Mouse (Mus musculus) embryo, embryonic 11.5 days (tissue): ENCODE results near the gene Eml6.
"Not testable (repeated sequence)": the region's sequence is repeated elsewhere in the genome, so short reads cannot be mapped to it uniquely, and the experiment has no call there.

Experiments used
- DNase-seq: peaks from one replicate; pipeline ENCODE4 v3.0.0-alpha.2; 2012; ENCODE audit warnings: low read depth, low spot score

Gene Eml6

DNA sequence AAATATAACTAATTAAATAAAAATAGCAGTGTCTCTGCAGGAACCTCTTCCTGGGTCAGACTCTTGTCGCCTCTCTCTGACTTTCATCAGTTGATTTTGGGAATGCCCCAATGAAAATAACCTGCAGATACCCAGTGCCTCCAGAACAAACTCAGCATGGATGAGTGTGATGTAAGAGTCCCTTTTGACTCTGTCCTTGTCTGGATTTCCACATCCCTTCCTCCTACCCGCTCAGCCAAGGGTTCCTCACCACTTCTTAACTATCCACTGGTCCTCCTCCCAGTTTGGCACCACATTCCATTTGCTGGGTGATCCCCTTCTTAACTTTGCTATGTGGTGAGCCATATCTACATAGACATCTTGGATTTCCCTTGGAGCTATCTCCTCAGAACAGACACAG lies 235.0 kb downstream of the Eml6 start:
- no peak for DNase-seq

- no peak for DNase-seq
Observed at GRCm38 (mm10) chr11:29788921-29789638, 236.8 kb downstream of the Eml6 start.

DNA sequence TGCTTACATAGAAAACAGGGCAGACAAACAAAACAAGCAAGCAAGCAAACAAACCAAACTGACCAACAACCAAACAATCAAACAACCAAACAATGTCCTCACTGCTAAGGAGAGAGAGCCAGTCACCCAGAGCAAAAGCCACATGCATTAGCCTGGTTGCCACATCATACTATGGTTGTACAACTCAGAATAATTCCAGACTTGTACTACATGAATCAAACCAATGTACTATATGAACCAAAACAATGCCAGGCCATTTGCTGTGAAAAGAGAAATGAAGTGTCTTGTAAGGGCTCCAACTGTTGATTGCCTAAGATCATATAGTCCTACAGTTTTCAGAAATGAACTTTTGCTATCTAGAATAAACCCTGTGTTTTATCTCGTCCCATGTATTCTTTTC lies 237.3 kb downstream of the Eml6 start:
- DNase-seq = no peak

DNA sequence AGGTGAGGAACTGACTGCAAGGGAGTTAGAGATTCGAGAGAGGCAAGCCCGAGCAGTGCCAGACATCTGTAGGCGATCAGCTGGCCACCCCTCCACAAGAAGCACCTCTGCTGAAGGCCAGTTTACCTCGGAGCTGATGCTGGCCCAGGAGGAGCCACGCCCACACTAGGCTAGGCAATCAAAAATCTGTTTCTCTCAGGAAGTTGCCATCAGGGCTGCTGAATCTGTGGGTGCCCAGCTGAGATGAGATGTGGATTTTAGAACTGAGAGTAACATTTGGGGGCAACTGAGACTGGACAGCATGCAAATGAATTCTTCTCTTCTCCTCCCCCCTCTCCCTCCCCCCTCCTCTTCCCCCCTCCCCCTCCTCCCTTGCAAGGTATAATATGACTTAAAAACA lies 238.4 kb downstream of the Eml6 start:
- DNase-seq = no peak

DNA sequence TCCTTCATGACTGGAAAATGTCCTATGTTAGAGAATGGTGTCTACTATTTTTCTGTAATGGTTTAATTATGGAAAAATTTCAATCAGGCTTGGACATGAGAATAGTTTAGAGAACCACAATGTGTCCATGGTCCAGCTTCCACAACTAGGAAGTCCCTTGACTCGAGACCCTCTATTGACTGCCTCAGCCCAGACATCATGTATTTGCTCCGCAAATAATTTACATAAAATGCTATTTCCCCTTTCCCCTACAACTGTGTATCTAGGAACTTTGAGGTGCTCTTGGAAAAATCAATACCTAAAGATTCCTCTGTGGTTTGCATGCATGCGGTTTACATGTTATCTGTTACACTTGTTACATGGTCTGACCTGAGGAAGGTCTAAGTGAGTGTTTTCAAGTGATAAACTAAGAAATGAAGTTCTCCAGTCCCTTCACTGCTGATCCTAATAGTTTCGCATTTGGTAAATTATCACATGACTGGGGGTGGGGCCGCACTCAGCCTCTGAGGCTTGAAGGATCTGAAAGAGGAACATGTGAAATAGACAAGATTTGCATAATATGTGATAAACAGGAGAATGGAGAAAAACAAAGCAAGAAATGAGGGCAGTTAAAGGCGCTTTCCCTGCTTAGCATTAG lies 239.1 kb downstream of the Eml6 start:
- DNase-seq = no peak

GRCm38 (mm10) chr11:29779409-29780026 lies 246.3 kb downstream of the Eml6 start:
- no peak for DNase-seq

- DNase-seq = no peak
Observed at GRCm38 (mm10) chr11:29778936-29779335, 246.9 kb downstream of the Eml6 start.

DNA sequence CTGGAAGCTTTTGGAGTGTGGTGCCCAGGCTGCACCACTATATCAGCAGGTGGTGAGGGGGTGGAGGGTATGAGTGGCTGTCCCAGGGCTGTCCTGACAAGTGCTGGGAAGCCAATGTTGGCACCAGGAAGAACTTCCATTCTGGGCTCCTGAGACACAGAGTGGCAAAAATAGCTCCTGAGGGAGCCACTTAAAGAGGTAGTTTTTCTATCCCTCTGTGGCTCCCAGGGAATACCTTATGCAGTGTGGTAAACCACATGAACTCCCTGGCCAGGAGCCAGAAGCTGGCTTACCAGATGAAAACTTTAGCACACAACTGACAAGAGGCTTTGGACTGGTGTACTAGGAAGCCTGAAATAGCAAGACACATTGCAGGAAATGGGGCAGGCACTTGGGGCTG lies 247.9 kb downstream of the Eml6 start:
- no peak for DNase-seq

- no peak for DNase-seq
Observed at GRCm38 (mm10) chr11:29774760-29775159, 251.1 kb downstream of the Eml6 start.

DNA sequence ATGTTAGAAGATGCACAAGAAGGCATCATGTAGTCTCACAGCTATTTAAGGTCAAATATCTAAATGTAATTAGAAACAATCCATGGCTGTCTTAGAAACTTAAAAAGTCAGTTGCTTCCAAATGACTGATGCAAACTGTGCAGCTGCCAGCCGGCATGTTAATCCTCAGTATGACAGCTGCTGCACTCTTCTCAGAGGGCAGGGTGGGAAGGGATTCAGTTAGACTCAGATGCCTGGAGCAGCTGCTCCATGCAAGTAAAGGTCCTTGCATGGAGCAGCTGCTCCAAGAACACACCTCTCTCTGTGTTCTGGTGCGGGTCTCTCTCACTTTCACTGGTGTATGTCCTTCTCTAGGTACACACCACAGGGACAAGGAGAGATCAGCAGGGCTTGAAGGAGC lies 251.5 kb downstream of the Eml6 start:
- DNase-seq = no peak

- no peak for DNase-seq
Observed at GRCm38 (mm10) chr11:29772279-29772678, 253.6 kb downstream of the Eml6 start.

DNA sequence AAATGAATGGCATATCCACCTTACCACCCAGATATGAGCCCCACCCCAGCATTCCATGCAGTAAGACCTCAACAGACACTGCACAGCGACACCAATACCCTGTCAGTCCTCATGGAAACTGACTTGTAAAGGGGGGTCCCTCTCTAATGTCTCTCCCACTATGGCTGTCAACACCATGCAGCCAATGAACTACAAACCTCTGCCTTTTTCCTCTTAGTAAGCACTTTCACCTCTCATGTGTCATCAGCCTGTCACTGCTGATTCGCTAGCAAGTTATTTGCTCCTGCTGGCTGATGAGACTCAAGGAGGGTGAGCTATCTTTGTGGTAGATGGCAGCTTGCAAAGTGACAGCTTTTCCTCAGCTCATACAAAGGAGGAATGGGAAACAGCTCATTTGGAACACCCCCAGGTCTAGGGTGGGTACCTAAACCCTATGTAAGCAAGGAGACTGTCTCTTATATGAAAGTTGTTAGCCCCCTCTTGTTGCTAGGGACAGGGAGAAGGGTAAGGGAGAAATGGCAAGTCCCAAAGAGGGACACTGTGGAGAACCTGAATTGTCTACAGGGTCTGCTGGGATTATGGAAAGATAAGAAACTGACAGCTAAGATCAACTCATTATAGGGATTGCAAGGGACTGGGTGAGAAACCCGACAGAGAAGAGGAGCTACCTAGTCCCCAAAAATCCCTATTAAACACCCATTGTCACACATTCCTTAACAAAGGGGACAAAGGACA lies 255.0 kb downstream of the Eml6 start:
- DNase-seq = no peak

DNA sequence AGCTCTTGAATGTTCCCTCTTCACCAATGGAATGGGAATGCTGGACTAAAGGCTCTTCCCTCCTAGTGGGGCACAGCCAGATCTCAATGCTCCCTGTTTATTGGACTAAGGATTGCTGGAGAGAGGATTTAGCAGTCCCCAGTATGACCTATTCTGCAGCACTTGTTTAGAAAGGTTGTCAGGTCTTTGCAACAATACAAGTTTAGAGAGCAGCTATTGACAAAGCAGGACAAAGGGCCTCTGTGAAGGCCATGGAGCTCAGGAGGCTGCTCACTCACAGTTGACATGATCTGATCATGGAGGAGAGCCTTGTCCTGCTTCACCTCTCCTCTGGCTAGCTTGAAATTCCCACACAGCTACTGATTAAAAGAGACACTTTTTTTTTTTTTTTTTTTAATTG lies 257.3 kb downstream of the Eml6 start:
- no peak for DNase-seq

- DNase-seq = no peak
Observed at GRCm38 (mm10) chr11:29766313-29766982, 259.4 kb downstream of the Eml6 start.

DNA sequence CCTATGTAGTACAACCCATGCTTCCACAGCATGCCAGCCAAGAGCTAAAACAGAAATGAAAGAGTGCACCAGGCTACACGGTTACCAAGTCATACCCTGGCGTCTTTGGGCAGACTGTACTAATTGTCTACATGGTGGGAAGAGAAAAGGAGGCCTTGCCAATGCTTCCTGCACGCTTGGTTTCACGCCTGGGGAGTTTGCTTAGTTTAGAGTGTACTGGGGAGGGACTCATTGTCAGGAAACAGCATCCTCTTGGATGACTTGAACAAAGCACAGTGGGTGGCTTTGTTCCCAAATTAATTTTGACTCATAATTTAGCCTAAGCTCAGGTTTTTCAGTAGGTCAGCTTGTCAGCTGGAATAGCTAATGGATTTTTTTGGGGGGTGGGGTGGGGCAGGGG lies 260.8 kb downstream of the Eml6 start:
- DNase-seq = no peak

GRCm38 (mm10) chr11:29762768-29763167 lies 263.1 kb downstream of the Eml6 start:
- DNase-seq = no peak

DNA sequence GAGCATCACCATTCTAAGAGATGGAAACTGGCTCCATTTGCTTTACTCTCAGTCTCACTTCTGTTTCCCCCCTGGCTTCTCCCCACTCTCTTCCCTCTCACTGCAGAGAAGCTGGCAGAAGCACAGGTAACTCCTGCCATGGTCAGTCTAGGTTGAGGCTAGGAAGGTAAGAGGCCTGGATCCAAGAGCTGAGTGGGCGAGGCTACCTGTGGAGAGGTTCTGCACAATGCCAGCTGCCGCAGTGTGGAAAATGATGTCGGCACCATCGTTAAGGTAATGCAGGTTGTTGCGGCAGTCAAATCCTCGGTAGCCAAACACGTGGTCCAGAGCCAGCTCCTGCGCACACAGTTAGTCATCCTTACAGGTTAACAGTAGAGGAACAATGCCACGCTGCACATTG lies 264.4 kb downstream of the Eml6 start:
- no peak for DNase-seq

DNA sequence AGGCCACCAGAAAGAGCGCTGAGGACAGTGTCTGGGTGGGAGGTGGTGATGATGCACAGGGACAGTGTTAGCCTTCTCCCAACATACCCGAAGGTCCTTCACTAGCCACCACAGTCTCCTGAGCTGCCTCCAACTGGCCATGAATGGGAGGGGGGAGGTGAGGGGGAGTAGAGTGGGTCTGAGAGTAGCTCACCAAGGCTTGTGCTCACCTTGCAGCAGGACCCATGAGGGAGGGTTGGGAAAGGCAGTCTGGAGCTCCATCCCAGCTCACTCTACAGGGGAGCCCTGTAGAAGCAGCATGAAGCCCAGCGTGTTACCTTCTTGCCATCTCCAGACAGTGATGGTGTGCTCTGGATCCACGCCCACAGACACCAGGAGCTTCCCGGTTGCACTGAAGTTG lies 267.2 kb downstream of the Eml6 start:
- no peak for DNase-seq

- not testable (repeated sequence) for DNase-seq
Observed at GRCm38 (mm10) chr11:29756007-29756406, 269.8 kb downstream of the Eml6 start.

DNA sequence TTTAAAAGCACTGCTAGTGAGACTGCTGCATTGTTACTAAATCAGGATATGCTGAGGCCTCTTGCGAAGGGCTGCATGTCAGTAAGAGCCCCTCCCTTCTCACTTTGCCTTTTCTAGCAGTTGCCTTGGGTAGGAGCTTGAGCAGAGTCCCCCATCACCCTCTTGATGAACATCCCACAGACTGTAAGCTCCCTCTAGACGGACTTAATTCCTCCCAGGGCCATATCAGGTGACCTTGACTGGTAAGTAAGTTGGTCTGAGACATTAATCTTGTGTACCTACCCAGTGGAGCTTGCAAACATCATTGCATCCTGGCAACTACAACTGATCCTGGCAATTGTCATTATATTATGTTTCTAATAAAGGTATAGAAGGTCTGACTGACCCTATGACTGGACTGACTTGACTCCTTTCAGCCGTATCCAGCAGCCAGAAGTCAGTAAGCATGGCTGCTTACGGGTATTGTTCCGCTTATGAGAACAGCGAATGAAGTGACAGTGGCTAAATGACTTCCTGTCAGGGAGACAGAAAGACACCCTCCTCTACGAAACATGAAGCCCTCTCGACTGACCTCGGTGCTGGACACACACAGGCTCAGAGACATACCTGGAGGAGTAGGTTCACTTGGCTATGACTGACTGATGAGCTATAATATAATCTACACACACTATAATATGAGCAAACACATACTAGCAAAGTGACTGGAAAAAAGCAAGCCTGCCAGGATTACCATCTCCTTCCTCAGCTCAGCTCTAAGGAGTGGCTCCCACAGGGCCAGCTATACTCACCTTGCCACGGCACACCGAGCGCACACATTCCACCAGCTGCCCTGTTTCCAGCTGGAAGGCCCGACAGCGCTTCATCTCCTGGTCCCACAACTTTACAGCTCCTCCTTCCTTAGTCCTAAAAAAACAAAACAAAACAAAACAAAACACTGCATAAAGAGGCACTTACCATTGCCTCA lies 273.9 kb downstream of the Eml6 start:
- no peak for DNase-seq

GRCm38 (mm10) chr11:29751013-29751412 lies 274.8 kb downstream of the Eml6 start:
- DNase-seq = no peak
